Mouse (Mus musculus): ENCODE measurements at regions not wholly inside any gene's neighbourhood (a gene's known extent, or its start where the extent isn't known, plus 50 kb on each side); places are given as distances from the start of the nearest gene placed in this dataset.

GRCm38 (mm10) chr8:7894338-7894737, 766.7 kb downstream of the Efnb2 start:
- DNase-seq (ENCODE audit: low spot score in 2 of 2), result no peak

- no peak for DNase-seq (ENCODE audit: low spot score in 2 of 2)
Observed at GRCm38 (mm10) chr8:7853169-7853568, 807.9 kb downstream of the Efnb2 start.

- DNase-seq (ENCODE audit: low spot score in 2 of 2), result no peak
Observed at GRCm38 (mm10) chr8:7850573-7850972, 810.5 kb downstream of the Efnb2 start.

- DNase-seq (ENCODE audit: low spot score in 2 of 2), result no peak
Observed at GRCm38 (mm10) chr8:7831948-7832347, 829.1 kb downstream of the Efnb2 start.

GRCm38 (mm10) chr8:7827811-7828210, 833.2 kb downstream of the Efnb2 start:
- DNase-seq (ENCODE audit: low spot score in 2 of 2), result peak in 1 of 2 experiments; percentile 7

- DNase-seq (ENCODE audit: low spot score in 2 of 2), result no peak
Observed at GRCm38 (mm10) chr8:7808395-7808794, 852.6 kb downstream of the Efnb2 start.

GRCm38 (mm10) chr8:7799221-7799620, 861.8 kb downstream of the Efnb2 start:
- no peak for DNase-seq (ENCODE audit: low spot score in 2 of 2)

GRCm38 (mm10) chr8:7796156-7796555, 864.9 kb downstream of the Efnb2 start:
- no peak for DNase-seq (ENCODE audit: low spot score in 2 of 2)

- DNase-seq (ENCODE audit: low spot score in 2 of 2), result no peak
Observed at GRCm38 (mm10) chr8:7763820-7764219, 897.2 kb downstream of the Efnb2 start.

- no peak for DNase-seq (ENCODE audit: low spot score in 2 of 2)
Observed at GRCm38 (mm10) chr8:7760987-7761386, 900.1 kb downstream of the Efnb2 start.

GRCm38 (mm10) chr8:7732726-7733125, 928.3 kb downstream of the Efnb2 start:
- DNase-seq (ENCODE audit: low spot score in 2 of 2), result no peak

- DNase-seq (ENCODE audit: low spot score in 2 of 2), result no peak
Observed at GRCm38 (mm10) chr8:7721880-7722279, 939.2 kb downstream of the Efnb2 start.

GRCm38 (mm10) chr8:7718898-7719696, 941.9 kb downstream of the Efnb2 start:
- DNase-seq (ENCODE audit: low spot score in 2 of 2), result no peak

- DNase-seq (ENCODE audit: low spot score in 2 of 2), result no peak
Observed at GRCm38 (mm10) chr8:7710764-7711163, 950.3 kb downstream of the Efnb2 start.

GRCm38 (mm10) chr8:7709406-7709805, 951.6 kb downstream of the Efnb2 start:
- DNase-seq (ENCODE audit: low spot score in 2 of 2), result no peak

GRCm38 (mm10) chr8:7691355-7691996, 969.6 kb downstream of the Efnb2 start:
- DNase-seq (ENCODE audit: low spot score in 2 of 2), result no peak

- DNase-seq (ENCODE audit: low spot score in 2 of 2), result no peak
Observed at GRCm38 (mm10) chr8:7653804-7654203, 1007.2 kb downstream of the Efnb2 start.

Measured in gastrocnemius, postnatal 4 days (tissue).